Mouse (Mus musculus) heart, postnatal 25 days (tissue): Measurements from ENCODE around the gene Usp17lc. TPM values are rescaled to one million over a fixed set of nuclear protein-coding genes. Genes with fewer than 3 reads are reported as not detected.
"Not testable (repeated sequence)": the region's sequence is repeated elsewhere in the genome, so short reads cannot be mapped to it uniquely, and the experiment has no call there.

Experiments
- DNase-seq: peaks from one replicate; pipeline ENCODE4 v3.0.0; 2022; ENCODE audit warnings: low spot score
- intact Hi-C: fragments of 180-260 bp; cut with DNase I; formaldehyde crosslinking; loops from one replicate; pipeline ENCODE4 v1.15.1; 2025
- microRNA-seq: library from miRNA; unstranded; fragments of <30 nt; microRNA quantifications from one replicate; pipeline ENCODE4 v1.2.0, GENCODE M21; 2022
- total RNA-seq, 2 experiments: library from RNA; stranded (reverse); gene quantifications; 2 replicates each; pipeline ENCODE4 v1.2.3; 2021

Gene Usp17lc
- total RNA-seq, result not detected

- intact Hi-C loops, result loop anchor here (10.0 kb wide), 1 partner anchor 170 kb away; no protein-coding TSS in a partner anchor
- not testable (repeated sequence) for DNase-seq
These were observed at the start of gene Usp17lc for GRCm38 (mm10) chr7:103414772-103415171. Gene Usp17lc, plus strand, starts transcription at chr7:103415072.

- no peak for DNase-seq
- intact Hi-C loops, result no loop called here
These were observed 28.8 kb upstream of the Usp17lc start, which contains the start of gene Olfr603 for GRCm38 (mm10) chr7:103386077-103386476. Gene Olfr603, minus strand, starts transcription at chr7:103386177.

GRCm38 (mm10) chr7:103397758-103398157 lies 17.1 kb upstream of the Usp17lc start:
- intact Hi-C loops, result no loop called here
- DNase-seq, result no peak

- DNase-seq, result no peak
- intact Hi-C loops, result no loop called here
These were observed 15.9 kb upstream of the Usp17lc start for GRCm38 (mm10) chr7:103398981-103399380.

GRCm38 (mm10) chr7:103406521-103407055 lies 8.3 kb upstream of the Usp17lc start:
- DNase-seq, intact Hi-C loops: not testable (repeated sequence)

GRCm38 (mm10) chr7:103445339-103445738 lies 30.5 kb downstream of the Usp17lc start, which contains the start of gene Olfr605:
Gene Olfr605, minus strand, starts transcription at chr7:103445439.
- intact Hi-C loops, result no loop called here

GRCm38 (mm10) chr7:103448746-103449145 lies 33.9 kb downstream of the Usp17lc start, which contains the start of gene Olfr606:
Gene Olfr606, plus strand, starts transcription at chr7:103449046.
- intact Hi-C loops, result no loop called here
- no peak for DNase-seq

More at GRCm38 (mm10) chr7:103445339-103445738, 30.5 kb downstream of the Usp17lc start, which contains the start of gene Olfr605:
- no peak for DNase-seq

GRCm38 (mm10) chr7:103460590-103460989 lies 45.7 kb downstream of the Usp17lc start:
- no peak for DNase-seq
- intact Hi-C loops, result no loop called here

Small RNAs within 50 kb of the gene (microRNA-seq; reads per million reads assigned to microRNA genes)
- not detected for gene Gm25774

Other genes starting within 250 kb of the Usp17lc start
- not detected for gene Olfr591, start 236.7 kb upstream of the Usp17lc start, total RNA-seq
- not detected for gene Olfr592, start 230.3 kb upstream of the Usp17lc start, total RNA-seq
- not detected for gene Olfr593, start 203.2 kb upstream of the Usp17lc start, total RNA-seq
- not detected for gene Olfr594, start 198.1 kb upstream of the Usp17lc start, total RNA-seq
- not detected for gene Usp17ld, start 162.6 kb upstream of the Usp17lc start, total RNA-seq
- not detected for gene Olfr596, start 109.4 kb upstream of the Usp17lc start, total RNA-seq
- gene Olfr597, start 98.8 kb upstream of the Usp17lc start, total RNA-seq, result not detected
- not detected for gene Olfr598, start 91.5 kb upstream of the Usp17lc start, total RNA-seq
- gene Olfr599, start 79.2 kb upstream of the Usp17lc start, total RNA-seq, result not detected
- not detected for gene Olfr600, start 65.4 kb upstream of the Usp17lc start, total RNA-seq
- gene Olfr601, start 52.4 kb upstream of the Usp17lc start, total RNA-seq, result not detected
- not detected for gene Olfr603, start 28.9 kb upstream of the Usp17lc start, total RNA-seq
- not detected for gene Olfr605, start 30.4 kb downstream of the Usp17lc start, total RNA-seq
- gene Olfr606, start 34.0 kb downstream of the Usp17lc start, total RNA-seq, result not detected
- not detected for gene Olfr607, start 49.1 kb downstream of the Usp17lc start, total RNA-seq
- gene Olfr608, start 54.8 kb downstream of the Usp17lc start, total RNA-seq, result not detected
- not detected for gene Olfr609, start 83.0 kb downstream of the Usp17lc start, total RNA-seq
- not detected for gene Olfr610, start 97.0 kb downstream of the Usp17lc start, total RNA-seq
- gene Olfr611, start 105.8 kb downstream of the Usp17lc start, total RNA-seq, result not detected
- not detected for gene Olfr612, start 127.6 kb downstream of the Usp17lc start, total RNA-seq
- gene Olfr613, start 133.0 kb downstream of the Usp17lc start, total RNA-seq, result not detected
- not detected for gene Olfr615, start 141.0 kb downstream of the Usp17lc start, total RNA-seq
- not detected for gene Olfr616, start 154.1 kb downstream of the Usp17lc start, total RNA-seq
- gene Olfr617, start 158.0 kb downstream of the Usp17lc start, total RNA-seq, result not detected
- not detected for gene Olfr618, start 175.0 kb downstream of the Usp17lc start, total RNA-seq
- gene Olfr619, start 185.5 kb downstream of the Usp17lc start, total RNA-seq, result not detected
- gene Olfr620, start 197.5 kb downstream of the Usp17lc start, total RNA-seq, result not detected
- not detected for gene Olfr622, start 227.6 kb downstream of the Usp17lc start, total RNA-seq
- gene Olfr623, start 248.6 kb downstream of the Usp17lc start, total RNA-seq, result not detected